Mouse (Mus musculus) ES-Bruce4 (cell line): ENCODE results near the gene Srr.

ENCODE experiments used
- EP300 ChIP-seq: IDR thresholded peaks from 2 replicates; pipeline ENCODE4 v1.6.1; 2011; ENCODE audit warnings: low read depth, low read length; ENCODE audit not compliant: insufficient read depth
- POLR2A ChIP-seq: IDR thresholded peaks from one replicate; pipeline ENCODE4 v1.8.1; 2011; ENCODE audit warnings: low read length; ENCODE audit not compliant: insufficient read depth

DNA sequence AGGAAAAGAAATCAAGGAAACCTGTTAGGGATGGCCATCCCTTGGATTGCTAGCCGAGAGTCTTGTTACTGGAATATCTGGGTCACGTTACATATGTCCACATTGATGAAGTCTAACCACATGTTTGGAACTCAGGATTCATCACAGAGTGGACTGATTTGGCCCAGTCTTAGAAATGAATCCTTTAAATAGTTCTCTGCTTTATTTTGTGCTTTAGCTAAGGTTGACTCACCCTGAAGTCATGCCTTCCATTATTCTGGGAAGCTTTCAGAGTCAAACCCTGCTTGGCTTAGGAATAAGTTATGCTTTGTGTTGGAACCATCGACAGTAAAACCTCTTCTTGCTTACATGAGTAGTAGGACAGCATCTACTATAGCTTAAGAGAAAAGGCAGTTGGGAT lies 39.8 kb upstream of the Srr start:
- TF ChIP-seq EP300, result no peak
- TF ChIP-seq POLR2A, result no peak
